Mouse (Mus musculus) cerebral cortex, adult 2 months (tissue): ENCODE results near the gene Abcd3.

Experiments
- WGBS: fragments of 180-500 bp; shearing (Covaris S2); methylation state at CpG from one replicate; pipeline ENCODE4 v1.1.7; 2018; 5-methylcytosine and 5-hydroxymethylcytosine counted together

Abcd3 gene

GRCm38 (mm10) chr3:121815549-121816235 lies 590 bp upstream of the Abcd3 start:
- 5% methylated on average over 16 of the region's 16 CpGs for WGBS

GRCm38 (mm10) chr3:121814413-121814864 lies 663 bp downstream of the Abcd3 start:
- WGBS, result under 1% methylated on average over 28 of the region's 28 CpGs

GRCm38 (mm10) chr3:121813834-121814233 lies 1.3 kb downstream of the Abcd3 start:
- 53% methylated on average over 5 of the region's 5 CpGs for WGBS

- WGBS, result 63% methylated on average over 3 of the region's 3 CpGs
Observed at GRCm38 (mm10) chr3:121808246-121808645, 6.9 kb downstream of the Abcd3 start.

GRCm38 (mm10) chr3:121794214-121794613 lies 20.9 kb downstream of the Abcd3 start:
- WGBS, result 74% methylated on average over 2 of the region's 2 CpGs

- 83% methylated on average over 4 of the region's 4 CpGs for WGBS
Observed at GRCm38 (mm10) chr3:121792246-121792645, 22.9 kb downstream of the Abcd3 start.

- 47% methylated on average over 5 of the region's 5 CpGs for WGBS
Observed at GRCm38 (mm10) chr3:121790442-121790841, 24.7 kb downstream of the Abcd3 start.

- WGBS, result 68% methylated on average over 5 of the region's 5 CpGs
Observed at GRCm38 (mm10) chr3:121789790-121790189, 25.3 kb downstream of the Abcd3 start.

GRCm38 (mm10) chr3:121783020-121783419 lies 32.1 kb downstream of the Abcd3 start:
- 88% methylated on average over 6 of the region's 6 CpGs for WGBS

GRCm38 (mm10) chr3:121777943-121778342 lies 37.2 kb downstream of the Abcd3 start:
- 35% methylated on average over 7 of the region's 7 CpGs for WGBS

GRCm38 (mm10) chr3:121773336-121773735 lies 41.8 kb downstream of the Abcd3 start:
- 96% methylated on average over 4 of the region's 4 CpGs for WGBS

GRCm38 (mm10) chr3:121768770-121769169 lies 46.3 kb downstream of the Abcd3 start:
- WGBS, result 95% methylated on average over 3 of the region's 3 CpGs

- 81% methylated on average over 5 of the region's 5 CpGs for WGBS
Observed at GRCm38 (mm10) chr3:121766818-121767217, 48.3 kb downstream of the Abcd3 start.

- 61% methylated on average over 4 of the region's 4 CpGs for WGBS
Observed at GRCm38 (mm10) chr3:121762056-121762852, 52.8 kb downstream of the Abcd3 start.

GRCm38 (mm10) chr3:121758373-121758772 lies 56.7 kb downstream of the Abcd3 start:
- 76% methylated on average over 7 of the region's 7 CpGs for WGBS

GRCm38 (mm10) chr3:121755152-121755551 lies 60.0 kb downstream of the Abcd3 start:
- WGBS, result 19% methylated on average over 3 of the region's 3 CpGs

GRCm38 (mm10) chr3:121754319-121755090 lies 60.6 kb downstream of the Abcd3 start:
- WGBS, result 89% methylated on average over 10 of the region's 10 CpGs

GRCm38 (mm10) chr3:121741186-121741848 lies 73.8 kb downstream of the Abcd3 start:
- WGBS, result 94% methylated on average over 4 of the region's 4 CpGs

GRCm38 (mm10) chr3:121739489-121740213 lies 75.5 kb downstream of the Abcd3 start:
- 83% methylated on average over 17 of the region's 17 CpGs for WGBS

- WGBS, result 90% methylated on average over 9 of the region's 9 CpGs
Observed at GRCm38 (mm10) chr3:121738742-121739342, 76.3 kb downstream of the Abcd3 start.

- 70% methylated on average over 2 of the region's 2 CpGs for WGBS
Observed at GRCm38 (mm10) chr3:121737901-121738300, 77.2 kb downstream of the Abcd3 start.
